Mouse (Mus musculus) NIH3T3 (cell line): ENCODE measurements around the gene Mr1.
"Not testable (repeated sequence)": the region's sequence is repeated elsewhere in the genome, so short reads cannot be mapped to it uniquely, and the experiment has no call there.

Experiments
- DNase-seq: peaks from one replicate; pipeline ENCODE4 v3.0.0-alpha.2; 2012; ENCODE audit warnings: low read depth

Gene Mr1

DNA sequence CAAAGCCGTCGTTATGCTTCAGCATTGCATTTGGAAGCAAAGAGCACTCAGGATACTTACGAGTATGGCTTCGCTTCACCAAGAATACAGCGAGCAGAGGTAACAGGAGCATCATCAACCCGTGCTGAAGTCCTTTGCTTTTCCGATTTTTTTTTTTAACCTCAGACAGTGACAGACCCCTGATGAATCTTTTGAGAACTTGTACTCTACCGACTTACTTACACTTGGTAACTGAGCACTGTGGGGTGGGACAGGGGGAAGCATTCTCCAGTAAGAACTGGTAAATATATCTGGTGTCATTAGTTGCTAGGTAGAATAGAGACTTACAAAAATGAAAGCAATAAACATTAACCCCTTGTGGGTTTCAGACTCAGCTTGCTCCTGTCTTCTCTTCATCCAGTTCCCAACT lies at the start of gene Mr1:
Gene Mr1, minus strand, starts transcription at position 243 of the 409 bp plus-strand sequence.
- DNase-seq: peak; percentile 86

DNA sequence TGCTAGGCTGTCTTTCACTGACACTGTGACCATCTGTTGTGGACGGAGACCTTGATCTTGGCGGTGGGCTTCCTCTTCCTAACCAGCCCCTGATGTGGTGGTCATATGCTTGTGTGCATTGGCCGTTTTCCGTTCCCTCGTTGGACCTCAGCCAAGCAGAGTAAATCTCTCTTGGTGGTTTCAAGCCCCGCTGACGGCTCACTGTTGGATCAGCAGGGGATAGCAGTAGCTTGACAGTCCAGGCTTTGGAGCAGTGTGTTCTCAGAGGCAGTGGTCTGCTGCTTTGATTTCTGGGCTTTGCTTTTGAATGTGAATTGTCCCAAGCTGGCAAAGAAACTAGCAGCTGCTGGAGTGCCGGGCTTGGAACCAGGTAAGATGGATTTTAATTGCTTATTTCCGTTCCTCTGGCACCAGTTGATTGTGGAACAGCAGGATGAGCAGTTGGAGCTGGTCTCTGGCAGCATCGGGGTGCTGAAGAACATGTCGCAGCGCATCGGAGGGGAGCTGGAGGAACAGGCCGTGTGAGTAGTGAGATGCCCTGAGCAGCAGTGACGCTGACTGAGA lies 46.3 kb upstream of the Mr1 start:
- DNase-seq: no peak

DNA sequence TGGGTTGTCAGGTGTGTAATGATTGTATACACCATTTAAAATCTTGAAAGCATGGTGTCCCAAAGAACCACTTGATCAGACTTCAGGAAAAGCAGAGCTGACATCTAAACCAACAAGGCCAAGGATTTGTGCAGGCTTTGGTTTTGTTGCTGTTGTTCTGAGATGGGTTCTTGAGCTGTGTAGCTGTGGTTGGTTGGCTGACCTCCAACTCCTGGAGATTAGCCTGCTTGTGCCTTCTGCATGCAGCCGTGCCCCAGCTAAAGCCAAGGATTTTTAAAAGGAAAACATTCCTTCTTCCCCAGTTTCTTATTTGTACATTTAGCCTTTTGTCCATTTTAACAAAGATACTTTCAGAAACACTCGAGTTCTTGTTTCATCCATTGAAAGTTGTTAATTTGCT lies 45.1 kb upstream of the Mr1 start:
- DNase-seq: no peak

DNA sequence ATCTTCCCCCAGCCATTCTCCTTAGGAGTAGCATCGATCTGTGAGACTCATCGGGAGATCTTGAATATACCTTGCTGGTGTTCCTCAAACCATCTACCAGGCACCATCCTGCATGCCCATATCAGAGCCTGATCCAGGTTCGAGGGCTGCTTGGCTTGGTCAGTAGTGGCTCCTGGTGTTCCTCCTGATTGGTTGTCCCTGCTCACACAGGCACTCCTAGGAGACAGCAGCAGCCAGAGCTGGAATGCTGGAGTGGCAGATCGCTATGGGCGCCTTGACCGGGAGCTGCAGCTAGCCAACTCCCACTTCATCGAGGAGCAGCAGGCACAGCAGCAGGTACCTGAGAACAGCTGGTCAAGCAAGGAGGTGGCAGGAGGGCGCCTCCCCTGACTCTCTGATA lies 44.6 kb upstream of the Mr1 start:
- DNase-seq: no peak

DNA sequence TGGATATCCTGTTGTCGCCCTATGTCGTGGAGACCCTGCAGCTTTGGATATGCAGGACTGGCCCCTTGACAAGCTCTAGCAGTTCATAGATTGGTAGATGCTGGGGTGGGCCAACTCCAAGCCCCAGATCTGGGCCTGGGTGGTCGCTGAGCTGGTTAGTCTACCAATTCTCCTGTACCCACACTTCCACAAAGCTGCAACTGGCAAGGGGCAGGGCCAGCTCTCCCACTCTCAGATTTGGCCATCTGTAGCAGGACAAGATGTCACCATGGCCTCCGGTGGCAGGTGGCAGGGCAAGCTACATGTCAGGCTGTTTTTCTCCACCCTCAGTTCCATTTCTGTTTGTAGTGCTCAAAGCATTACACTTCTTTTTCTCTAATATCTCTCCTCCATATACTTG lies 42.0 kb upstream of the Mr1 start:
- DNase-seq: no peak

DNA sequence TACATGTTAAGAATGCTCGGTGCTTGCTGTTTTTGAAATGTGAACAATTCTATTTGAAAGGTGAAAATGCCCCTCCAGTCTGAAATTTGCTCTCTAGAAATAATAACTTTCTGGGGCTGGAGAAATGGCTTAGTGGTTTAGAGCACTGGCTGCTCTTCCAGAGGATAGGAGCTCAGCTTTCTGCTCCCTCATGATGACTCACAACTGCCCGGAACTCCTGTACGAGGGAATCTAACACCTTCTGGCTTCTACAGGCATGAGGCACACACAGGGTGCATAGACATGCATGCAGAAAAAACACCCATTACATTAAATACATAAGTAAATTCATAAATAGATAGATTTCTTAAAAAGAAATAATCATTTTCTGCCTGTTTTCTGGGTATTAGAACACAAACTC lies 37.6 kb upstream of the Mr1 start:
- peak; percentile 69 for DNase-seq

DNA sequence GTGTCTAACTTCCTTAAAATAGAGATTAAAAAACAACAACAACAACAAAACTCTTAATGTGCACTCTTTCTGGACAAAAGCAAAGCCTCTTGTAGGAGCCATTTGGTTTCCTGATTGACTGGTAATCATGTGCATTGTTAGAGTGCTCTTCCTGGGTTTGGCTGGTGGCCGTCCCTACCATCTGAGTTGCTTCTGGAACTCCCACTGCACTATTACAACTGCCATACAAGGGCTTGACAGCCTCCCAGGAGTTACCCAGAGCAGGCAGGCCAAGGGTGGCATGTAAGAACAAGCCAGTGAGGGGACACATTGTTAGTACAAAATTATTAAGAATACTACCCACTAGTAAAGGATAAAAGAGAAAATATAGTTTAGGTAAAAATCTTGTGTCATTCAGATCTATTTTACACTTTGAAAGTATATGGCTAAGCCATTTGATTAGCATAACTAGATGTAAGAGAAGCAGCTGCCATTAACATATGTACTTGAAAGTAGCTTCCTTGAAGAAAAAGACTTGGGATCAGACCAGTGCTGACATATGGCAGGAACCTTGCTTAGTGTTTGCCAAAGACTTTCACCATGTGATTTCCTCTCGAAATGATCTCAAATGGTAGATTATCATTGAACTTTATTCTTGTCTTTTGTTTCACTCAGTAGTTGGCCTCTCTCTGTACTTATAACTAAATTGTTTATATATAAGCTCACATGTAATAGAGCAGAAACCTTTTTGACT lies 31.7 kb upstream of the Mr1 start:
- no peak for DNase-seq

DNA sequence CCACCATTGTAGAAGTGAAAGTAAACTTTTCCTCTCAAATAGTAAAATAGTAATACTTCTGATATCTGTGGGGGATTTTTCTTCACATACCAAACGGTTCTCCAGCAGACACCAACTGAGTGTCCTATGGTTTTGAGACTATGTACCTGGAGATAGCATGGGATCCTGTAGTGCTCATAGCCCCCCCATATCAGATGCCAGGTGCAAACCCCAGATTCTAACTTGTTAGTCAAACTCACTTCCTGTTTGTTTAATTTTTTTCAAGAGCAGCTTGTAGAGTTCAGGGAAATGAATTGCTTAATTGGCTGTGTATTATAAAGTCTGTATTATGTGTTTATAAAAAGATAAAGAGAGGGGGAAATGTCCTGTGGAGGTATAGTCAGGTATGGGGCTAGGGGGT lies 27.8 kb upstream of the Mr1 start:
- DNase-seq: no peak

DNA sequence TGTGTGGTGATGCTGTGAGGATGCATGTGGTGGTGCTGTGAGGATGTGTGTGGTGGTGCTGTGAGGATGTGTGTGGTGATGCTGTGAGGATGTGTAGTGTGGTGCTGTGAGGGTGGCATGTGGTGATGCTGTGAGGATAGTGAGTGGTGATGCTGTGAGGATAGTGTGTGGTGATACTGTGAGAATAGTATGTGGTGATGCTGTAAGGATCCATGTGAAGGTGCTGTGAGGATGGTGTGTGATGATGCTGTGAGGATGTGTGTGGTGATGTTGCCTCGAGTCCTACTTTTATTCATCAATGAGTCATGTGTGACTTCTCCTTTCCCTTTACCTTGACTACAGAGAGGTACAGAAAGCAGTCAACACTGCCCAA lies 27.0 kb upstream of the Mr1 start:
- DNase-seq: not testable (repeated sequence)

DNA sequence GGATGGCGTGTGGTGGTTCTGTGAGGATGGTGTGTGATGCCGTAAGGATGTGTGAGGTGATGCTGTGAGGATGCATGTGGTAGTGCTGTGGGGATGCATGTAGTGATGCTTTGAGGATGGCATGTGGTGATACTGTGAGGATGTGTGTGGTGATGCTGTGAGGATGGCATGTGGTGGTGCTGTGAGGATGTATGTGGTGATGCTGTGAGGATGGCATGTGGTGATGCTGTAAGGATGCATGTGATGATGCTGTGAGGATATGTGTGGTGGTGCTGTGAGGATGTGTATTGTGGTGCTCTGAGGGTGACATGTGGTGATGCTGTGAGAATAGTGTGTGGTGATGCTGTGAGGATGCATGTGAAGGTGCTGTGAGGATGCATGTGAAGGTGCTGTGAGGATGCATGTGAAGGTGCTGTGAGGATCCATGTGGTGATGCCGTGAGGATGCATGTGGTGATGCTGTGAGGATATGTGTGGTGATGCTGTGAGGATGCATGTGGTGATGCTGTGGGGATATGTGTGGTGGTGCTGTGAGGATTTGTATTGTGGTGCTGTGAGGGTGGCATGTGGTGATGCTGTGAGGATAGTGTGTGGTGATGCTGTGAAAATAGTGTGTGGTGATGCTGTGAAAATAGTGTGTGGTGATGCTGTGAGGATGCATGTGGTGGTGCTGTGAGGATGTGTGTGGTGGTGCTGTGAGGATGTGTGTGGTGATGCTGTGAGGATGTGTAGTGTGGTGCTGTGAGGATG lies 26.5 kb upstream of the Mr1 start:
- no peak for DNase-seq

DNA sequence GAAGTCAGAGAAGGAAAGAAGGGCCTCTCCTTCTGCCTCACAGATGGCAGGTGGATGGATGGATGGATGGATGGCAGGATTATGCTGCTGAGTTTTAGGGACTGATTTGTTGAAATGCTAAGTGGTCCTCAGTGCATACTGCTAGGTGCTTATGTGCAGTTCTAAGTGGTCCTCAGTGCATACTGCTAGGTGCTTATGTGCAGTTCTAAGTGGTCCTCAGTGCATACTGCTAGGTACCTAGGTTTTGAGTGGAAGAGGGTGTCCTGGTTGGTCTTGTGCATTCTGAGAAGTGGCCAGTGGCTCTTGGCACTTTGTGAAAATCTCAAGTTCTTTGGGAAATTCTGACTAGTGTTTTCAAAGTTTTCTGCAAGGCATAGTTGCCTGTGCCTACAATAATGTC lies 23.3 kb upstream of the Mr1 start:
- no peak for DNase-seq

DNA sequence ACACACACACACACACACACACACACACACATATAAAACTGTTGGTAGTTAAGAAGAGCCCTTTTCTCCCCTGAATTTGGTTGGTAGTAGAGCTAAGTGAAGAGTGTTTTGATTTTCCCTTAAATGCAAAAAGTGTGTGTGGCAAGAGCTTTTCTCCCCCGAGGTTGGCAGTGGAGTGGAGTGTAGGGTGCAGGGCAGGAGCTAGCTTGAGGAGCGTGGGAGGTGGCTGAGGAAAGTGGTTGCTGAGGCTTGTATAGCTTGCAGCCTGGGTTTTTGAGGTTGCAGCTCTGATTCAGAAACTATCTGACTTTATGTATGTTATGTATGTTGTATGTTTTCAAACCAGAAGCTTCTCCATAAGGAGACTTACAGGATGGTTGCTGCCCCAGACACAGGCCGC lies 20.8 kb upstream of the Mr1 start:
- peak; percentile 18 for DNase-seq

DNA sequence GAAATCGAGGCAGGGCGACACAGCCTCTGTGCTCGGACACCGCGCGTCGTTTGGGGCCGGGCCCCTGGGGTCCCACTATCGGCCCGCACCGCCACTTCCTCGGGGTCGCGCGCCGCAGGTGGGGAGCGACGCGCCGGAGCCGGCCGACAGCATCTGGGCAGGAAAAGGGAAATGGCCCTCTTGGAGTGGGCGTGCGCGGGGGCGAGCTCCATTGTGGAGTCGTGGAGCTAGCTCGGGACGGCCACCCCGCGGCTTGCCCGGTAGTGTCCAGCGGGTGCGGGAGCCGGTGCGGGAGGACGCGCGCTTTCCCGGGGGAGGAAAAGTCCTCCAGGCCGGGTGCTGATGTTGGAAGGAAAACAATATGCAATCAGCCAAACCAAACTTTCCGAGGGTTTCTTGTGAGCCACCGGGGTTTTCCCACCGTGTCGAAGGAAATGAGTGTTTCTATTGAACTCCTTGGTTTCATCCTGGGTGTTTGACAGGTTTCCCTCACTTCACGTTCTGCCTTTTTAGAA lies 12.4 kb upstream of the Mr1 start:
- peak; percentile 71 for DNase-seq

DNA sequence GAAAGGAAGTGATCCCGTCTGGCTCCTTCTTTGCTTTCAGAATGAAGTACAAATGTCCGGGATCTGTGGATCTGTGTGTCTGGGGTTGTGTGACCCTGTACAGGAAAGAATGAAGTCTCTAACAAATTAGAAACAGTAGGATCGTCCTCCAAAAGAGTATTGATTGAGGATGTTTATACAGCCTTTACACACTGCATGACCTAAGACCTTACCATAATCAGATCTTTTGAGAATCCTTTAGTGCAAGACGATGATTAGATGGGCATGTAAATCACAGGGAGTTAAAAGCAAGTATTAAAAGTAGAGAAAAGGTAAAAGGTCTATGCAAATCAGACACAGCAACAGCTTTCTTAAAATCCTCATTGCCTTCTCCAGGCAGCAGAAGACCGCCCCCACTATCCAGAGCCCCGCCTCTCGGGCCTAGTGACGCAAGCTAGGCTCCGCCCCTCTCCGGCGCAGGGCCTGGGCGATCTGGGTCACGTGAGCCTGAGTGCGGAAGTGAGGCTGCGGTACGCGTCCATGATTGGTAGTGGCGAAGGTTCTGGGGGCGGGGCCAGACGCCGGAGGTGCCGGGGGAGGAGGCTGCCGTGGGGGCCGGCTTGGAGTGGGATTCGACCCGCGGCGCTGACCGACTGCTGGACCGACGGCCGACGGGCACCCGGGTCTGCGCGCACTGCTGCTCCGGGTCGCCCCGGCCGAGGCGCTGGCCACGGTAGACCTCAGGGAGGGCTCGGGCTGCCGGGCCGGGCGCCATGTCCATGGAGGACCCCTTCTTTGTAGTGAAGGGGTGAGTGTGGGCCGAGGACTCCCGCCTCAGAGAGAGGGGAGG lies 11.7 kb upstream of the Mr1 start, which contains the start of gene Stx6:
Gene Stx6, plus strand, starts transcription at position 575 of the 829 bp plus-strand sequence.
- peak; percentile 100 for DNase-seq

DNA sequence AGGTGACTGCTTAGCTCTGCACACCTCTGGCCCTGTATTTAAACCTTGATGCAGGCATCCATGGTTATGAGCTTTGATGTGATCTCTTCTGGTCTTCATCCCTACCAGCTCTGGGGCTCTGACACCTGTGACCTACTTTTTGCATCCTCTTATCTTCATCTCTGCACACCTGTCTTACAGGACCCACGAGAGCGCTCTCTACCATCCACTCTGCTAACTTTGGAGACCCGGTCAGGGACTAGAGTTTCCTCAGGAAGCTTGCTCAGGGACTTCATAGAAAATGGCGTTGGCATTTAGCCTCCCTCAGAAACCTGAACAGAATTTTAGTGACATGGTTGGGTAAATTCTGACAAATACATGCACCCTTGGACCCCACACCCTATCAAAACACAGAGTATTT lies 7.3 kb upstream of the Mr1 start:
- DNase-seq: no peak

DNA sequence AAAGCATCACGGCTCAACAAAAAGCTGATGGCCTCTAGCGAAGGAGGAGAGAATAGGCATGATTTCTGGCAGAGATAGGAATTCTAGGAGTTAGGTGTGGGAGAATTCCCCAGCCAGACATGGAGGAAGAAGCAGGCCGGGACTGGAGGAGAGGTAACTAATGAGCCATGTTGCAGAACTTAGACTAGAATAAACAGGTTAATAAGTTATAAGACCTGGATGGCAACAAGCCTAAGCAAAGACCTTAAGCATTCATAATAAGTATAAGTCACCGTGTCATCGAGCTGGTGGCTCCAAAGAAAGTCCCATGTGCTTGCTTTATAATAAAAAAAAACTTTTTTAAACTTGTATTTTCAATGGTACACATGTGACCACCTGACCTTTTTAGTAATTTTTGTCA lies 4.2 kb upstream of the Mr1 start:
- no peak for DNase-seq

DNA sequence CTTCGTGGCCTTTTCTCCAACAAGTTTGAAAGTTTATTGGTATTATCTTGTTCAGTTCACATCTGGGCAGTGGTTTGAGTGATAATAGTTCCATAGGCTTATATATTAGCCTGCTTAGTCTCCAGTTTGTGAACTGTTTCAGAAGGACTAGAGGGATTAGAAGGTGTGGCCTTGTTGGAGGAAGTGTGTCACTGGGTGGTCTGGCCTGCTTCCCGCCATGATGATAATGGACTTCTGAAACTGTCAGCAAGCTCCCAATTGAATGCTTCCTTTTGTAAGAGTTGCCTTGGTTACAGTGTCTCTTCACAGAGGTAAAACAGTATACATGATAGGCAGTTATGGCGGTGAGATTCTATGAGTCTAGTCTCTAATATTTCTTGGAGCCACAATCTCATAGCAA lies 2.8 kb upstream of the Mr1 start:
- no peak for DNase-seq

DNA sequence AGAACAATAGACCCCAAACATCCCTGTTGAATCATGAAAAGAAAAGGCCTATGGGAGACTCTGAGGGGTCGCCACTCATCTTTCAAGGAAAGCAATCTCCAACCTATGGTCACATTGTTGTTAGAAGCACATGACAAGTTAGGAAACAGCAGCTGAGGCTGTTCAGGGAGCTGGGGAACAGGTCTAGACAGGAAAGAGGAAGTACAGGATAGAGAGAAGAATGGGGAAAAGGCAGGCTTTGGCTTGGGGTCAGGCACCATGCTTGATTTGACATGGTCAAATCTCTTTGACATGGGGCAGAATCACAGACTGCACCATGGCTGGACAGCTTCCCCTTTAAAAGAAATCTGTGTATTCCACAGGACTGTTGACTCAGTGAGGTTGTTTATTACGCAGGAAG lies 614 bp upstream of the Mr1 start:
- DNase-seq: peak; percentile 16

DNA sequence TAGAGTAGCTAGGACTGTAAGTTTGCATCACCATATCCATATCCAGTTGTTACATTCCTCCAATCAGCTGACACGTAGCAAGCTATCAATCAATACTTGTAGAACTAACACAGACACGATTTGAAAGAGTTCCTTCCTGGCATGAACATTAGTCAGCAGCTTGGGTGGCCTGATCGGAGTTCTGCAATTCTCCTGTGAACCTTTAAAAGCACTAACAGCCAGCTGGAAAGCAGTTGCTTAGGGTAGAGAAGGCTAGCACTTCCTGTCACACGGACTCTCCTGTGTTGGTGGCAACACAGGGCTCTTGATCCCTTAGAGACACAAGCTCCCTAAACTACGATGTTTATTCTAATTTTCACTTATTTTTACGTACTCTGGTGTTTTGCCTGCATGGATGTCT lies 994 bp downstream of the Mr1 start:
- DNase-seq: peak; percentile 80

DNA sequence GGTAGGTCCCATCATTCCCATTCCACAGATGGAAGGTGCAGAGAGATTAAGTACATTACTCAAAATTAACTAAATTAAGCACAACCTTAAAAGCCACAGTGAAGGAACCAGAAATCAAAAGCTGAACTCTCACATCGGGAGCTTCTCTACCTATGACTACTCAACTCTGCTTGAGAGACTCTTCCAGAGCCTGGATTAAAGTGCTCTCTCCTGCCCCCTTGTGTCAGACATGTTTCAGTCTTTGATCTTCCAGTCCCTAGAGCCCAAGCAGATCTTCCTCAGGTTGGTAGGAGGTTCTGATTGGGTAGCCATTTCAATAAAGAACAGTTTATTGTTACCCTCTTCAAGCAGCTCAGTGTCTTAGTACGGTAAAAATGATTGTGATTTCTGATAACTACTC lies 6.5 kb downstream of the Mr1 start:
- DNase-seq: peak; percentile 69

DNA sequence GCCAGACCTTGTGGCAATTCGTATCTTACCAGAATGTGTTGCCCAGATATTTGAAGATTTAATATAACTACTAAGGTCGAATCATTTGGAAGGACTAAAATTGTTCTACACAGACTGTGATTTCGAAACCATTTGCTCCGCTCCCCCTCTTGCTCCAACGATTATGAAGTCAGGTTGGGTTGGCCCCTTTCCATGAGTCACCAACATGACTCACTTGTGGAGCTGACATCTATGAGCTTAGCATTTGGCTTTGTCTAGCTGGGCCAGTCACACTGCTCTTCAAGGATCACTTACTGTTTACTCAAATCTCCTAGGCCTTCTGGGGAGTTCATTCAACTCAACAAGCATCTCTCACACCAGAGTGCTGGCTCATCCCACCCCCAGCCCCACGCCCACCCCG lies 7.8 kb downstream of the Mr1 start:
- DNase-seq: peak; percentile 97

DNA sequence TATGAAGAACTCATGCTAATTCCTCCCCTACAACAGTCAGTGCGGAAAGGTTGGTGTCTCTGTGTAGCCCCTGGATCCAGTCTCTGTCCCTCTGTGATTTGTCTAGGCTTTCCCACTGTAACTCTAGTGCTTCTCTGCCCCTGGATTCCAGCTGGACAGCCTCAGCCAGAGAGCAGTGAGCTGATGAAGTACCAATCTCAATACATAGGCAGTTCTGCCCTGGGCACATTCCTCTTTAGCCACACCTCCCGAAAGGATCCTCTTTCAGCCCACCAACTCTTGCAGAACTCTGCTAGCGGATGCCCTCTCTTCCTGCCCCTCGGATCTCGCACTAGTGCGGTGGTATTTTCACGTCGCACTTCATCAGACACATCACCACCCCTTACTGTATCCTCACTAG lies 11.7 kb downstream of the Mr1 start:
- DNase-seq: no peak
